Mouse (Mus musculus) bone marrow, adult 2 months (tissue): Measurements from ENCODE around the gene B4galnt4.

Experiments
- CTCF ChIP-seq: fragments of 200-500 bp; IDR thresholded peaks from 2 replicates; pipeline ENCODE4 v1.5.1; 2011; ENCODE audit warnings: low read length, control low read depth; ENCODE audit not compliant: control insufficient read depth, insufficient read depth
- POLR2A ChIP-seq: fragments of 200-500 bp; IDR thresholded peaks from 2 replicates; pipeline ENCODE4 v1.6.1; 2011; ENCODE audit warnings: low read depth, mild to moderate bottlenecking, control low read depth, low read length, borderline replicate concordance; ENCODE audit not compliant: control insufficient read depth

DNA sequence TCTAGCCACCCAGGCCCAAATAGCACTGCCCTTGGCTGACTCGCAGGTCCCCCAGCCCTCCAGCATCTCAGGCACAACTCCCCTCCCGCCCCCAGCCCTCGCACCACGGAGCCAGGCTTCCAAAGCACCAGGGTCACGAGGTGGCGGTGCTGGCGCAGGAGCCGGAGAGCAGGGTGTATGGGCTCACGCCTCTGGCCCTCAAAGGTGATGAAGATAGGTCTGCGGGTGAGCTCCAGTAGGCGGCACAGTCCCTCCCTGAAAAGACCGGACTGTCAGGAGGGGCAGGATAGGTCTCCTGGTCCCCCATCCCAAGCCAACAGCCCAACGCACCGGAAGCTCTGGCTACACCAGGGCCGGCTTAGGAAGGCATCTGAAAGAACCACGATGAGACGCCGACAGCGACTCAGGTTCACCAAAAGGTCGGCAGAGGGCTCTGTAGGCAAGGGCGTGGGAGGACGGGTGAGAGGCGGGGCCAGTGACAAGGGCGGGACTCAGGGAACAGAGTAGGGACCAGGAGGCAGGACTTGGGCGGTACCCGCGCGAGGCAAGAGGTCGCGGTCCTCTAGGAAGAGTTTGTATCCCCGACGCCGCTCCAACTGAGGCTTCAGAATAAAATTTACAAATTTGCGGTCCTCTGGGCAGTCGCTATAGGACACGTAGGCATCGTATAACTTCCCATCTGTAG lies 31.3 kb downstream of the B4galnt4 start:
- TF ChIP-seq POLR2A (no peak), CTCF (peak; percentile 87)
